Comparison of ENCODE assay signal across 23 mouse cellular contexts in the genomic region with DNA sequence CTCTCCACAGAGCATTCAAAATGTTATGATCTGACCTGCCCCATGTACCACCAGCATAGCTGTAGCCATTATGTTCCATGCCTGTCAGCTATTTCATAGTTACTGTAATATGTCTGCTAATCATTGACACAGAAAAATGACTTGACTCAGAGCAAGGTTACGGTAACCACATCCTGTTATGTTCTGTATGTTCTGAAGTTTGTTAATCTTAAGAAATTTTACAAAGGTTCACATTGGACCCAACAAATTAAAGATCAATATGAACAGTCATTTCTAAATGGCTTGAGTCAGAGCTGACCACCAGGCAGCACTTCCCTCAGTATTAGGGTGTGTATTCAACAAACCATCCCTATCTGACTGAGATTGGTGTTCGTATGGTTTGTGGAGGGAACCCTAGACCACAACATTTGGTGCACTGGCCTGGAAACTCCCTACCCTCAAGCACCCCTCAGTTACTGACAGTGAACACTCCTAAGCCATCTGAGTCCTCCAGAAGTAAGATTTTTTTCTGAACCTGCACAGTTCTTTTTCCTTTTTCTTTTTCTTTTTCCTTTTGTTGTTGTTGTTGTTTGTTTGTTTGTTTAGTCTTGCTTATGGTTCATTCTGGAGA. TPM values are rescaled to one million over a fixed set of nuclear protein-coding genes. Genes with fewer than 3 reads are reported as not detected.
A peak's percentile ranks its signal among the peaks of the same experiment; 100 is the strongest.
DNase-seq lines count a peak whose midpoint lies in the region; ATAC-seq and TF ChIP-seq lines count a peak whose summit lies in the region.
"Had no signal": no experiment of that assay in that cellular context is flagged by ENCODE, and none has a peak within 500 bp of the region (broad histone marks: within the 10 kb centered on the region; RNA-seq: fewer than 3 reads in every experiment).

No protein-coding gene starts in this region.

- WGBS in spleen, adult 2 months: 52% methylated on average over 2 of the region's 2 CpGs
- WGBS in forebrain, embryonic 13.5 days: 94% methylated on average over 2 of the region's 2 CpGs

- H3K27me3 ChIP-seq in spleen, adult 2 months (ENCODE audit: control insufficient read depth, insufficient read depth, low read length): no peaks in the 10 kb centered on the region
- no peaks in the 10 kb centered on the region for H3K27me3 ChIP-seq in forebrain, embryonic 13.5 days
- H3K27me3 ChIP-seq: forebrain, embryonic 12.5 days had no signal

- no peak overlapping the region for H3K4me2 ChIP-seq in forebrain, embryonic 13.5 days
- H3K4me2 ChIP-seq: forebrain, embryonic 12.5 days had no signal

- peak in 1 of 2 experiments; percentile 49 for DNase-seq in spleen, adult 2 months (ENCODE audit: low read depth in 1 of 2, low spot score in 2 of 2)
- no peak for DNase-seq in spleen, adult 12 weeks (ENCODE audit: low spot score)
- peak; percentile 79 for DNase-seq in thymus, postnatal 0 days (ENCODE audit: low spot score)
- no peak for DNase-seq in lung, postnatal 25 days (ENCODE audit: low spot score)
- DNase-seq in layer of hippocampus, postnatal 36 days: no peak
- DNase-seq: cerebellum, adult 18-20 months; cerebellum, postnatal 36 days; gastrocnemius, postnatal 10 days; heart, postnatal 36 days; kidney, adult 18-20 months; kidney, postnatal 14 days; lung, adult 18-20 months; lung, postnatal 36 days; right cerebral cortex, adult 18-20 months had no signal

- peak; percentile 88 for ATAC-seq in inflammation-experienced regulatory T-cells, adult 6 months
- ATAC-seq in erythroblast, adult 5-6 weeks (replicated peaks; ENCODE audit: low FRiP score, poor library complexity, severe bottlenecking): no peak
- no peak for ATAC-seq in forebrain, embryonic 13.5 days
- ATAC-seq: hindbrain, embryonic 16.5 days; midbrain, embryonic 16.5 days had no signal

- H3K9me3 ChIP-seq in forebrain, embryonic 13.5 days (replicated peaks): no peaks in the 10 kb centered on the region
- H3K9me3 ChIP-seq: embryonic facial prominence, embryonic 10.5 days; forebrain, embryonic 12.5 days; limb, embryonic 10.5 days had no signal

- peaks cover 3% of the 10 kb centered on the region; the same call in 1 of the 2 replicates for H3K36me3 ChIP-seq in spleen, adult 2 months (ENCODE audit: control insufficient read depth, insufficient read depth, low read length)
- H3K36me3 ChIP-seq in forebrain, embryonic 13.5 days (ENCODE audit: poor library complexity, severe bottlenecking): peaks cover 23% of the 10 kb centered on the region

- H3K27ac ChIP-seq in spleen, adult 2 months (ENCODE audit: insufficient read depth, low read length): peak overlapping the region; percentile 73; the same call in 1 of the 2 replicates
- H3K27ac ChIP-seq in forebrain, embryonic 13.5 days: no peak overlapping the region
- H3K27ac ChIP-seq: embryonic facial prominence, embryonic 10.5 days; forebrain, embryonic 12.5 days; heart, adult 2 months; limb, embryonic 10.5 days had no signal

- no peak for TF ChIP-seq POLR2A in spleen, adult 2 months (IDR thresholded peaks at IDR 0.05; ENCODE audit: low read depth, low read length)

- no peak overlapping the region for H3K9ac ChIP-seq in forebrain, embryonic 13.5 days
- H3K9ac ChIP-seq: forebrain, embryonic 12.5 days had no signal

- no peak overlapping the region for H3K4me3 ChIP-seq in spleen, adult 2 months (ENCODE audit: extremely low read depth, insufficient read depth, insufficient read length)
- no peak overlapping the region for H3K4me3 ChIP-seq in forebrain, embryonic 13.5 days
- H3K4me3 ChIP-seq: embryonic facial prominence, embryonic 10.5 days; forebrain, embryonic 12.5 days; heart, adult 2 months; limb, embryonic 10.5 days had no signal

- no peak for TF ChIP-seq CTCF in spleen, adult 2 months (IDR thresholded peaks at IDR 0.05; ENCODE audit: extremely low read depth, insufficient read depth, insufficient read length, insufficient replicate concordance)

- 0 out of 2 replicates have a peak, but pooled peaks cover 3% of the 10 kb centered on the region for H3K4me1 ChIP-seq in spleen, adult 2 months (ENCODE audit: control insufficient read depth, insufficient read depth, insufficient read length)
- H3K4me1 ChIP-seq in forebrain, embryonic 13.5 days: no peaks in the 10 kb centered on the region
- H3K4me1 ChIP-seq: embryonic facial prominence, embryonic 10.5 days; forebrain, embryonic 12.5 days; limb, embryonic 10.5 days had no signal

RNA-seq across cellular contexts. Expression of a gene that starts 24.0 kb away (rescaled TPM):
- 2.1 TPM in 2 replicates for polyA plus RNA-seq in spleen, adult 2 months (2012; rRNA removed)
- polyA plus RNA-seq in inflammation-experienced regulatory T-cells, adult 6 months (2017; shearing (Covaris generic)): 100 to 1,000 TPM in 2 of 3 experiments, 10 to 100 TPM in 1; 59.4 to 132 (median 114) TPM
- 44.8 and 56.1 TPM in 2 replicates for polyA plus RNA-seq in thymus, postnatal 0 days (2015; fragmentation: Nextera tagmentation; extraction: Ambion mirVana)
- total RNA-seq in layer of hippocampus, postnatal 36 days (2021): 10 to 100 TPM; 29.6 to 30.6 TPM
- 1.9 and 9.0 TPM in 2 replicates for total RNA-seq in erythroblast, adult 5-6 weeks (2015; ENCODE audit: low replicate concordance)
- total RNA-seq in erythroblast, adult 5-6 weeks (2017; ENCODE audit: low replicate concordance): 6.5 and 13.9 TPM in 2 replicates
- polyA plus RNA-seq in forebrain, embryonic 13.5 days (2015; fragmentation: Nextera tagmentation; extraction: Ambion mirVana): 16.1 and 16.7 TPM in 2 replicates
